Mouse (Mus musculus): ENCODE measurements around the gene Maats1. TPM values are rescaled to one million over a fixed set of nuclear protein-coding genes. Genes with fewer than 3 reads are reported as not detected.

Gene Maats1
- polyA plus RNA-seq, 1 experiment from 2014 or later = not detected

DNA sequence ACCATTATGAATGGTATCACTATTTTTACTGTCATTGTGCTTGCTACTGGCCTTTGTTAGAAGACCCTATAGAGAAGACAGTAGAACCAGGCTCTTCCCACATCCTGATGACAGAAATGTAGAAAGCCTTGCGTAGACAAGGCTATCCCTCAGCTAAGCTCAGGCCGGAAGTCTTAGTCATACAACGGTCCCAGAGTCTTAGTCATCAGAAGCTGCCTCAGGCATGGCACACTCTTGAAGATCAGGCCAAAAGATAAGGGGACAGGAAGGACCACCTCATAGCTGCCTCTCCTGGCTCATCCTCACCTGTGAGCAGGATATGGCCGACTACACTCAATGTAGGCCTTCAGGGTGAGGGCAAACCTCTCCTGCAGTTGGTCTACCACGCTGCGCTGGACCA is 91.5 kb downstream of the Maats1 start:
- H3K4me3 ChIP-seq (ENCODE audit: control insufficient read depth in 1 of 2, insufficient read depth in 1 of 2, low read depth in 1 of 2, low read length in 2 of 2) = no peak overlapping the region
- no peak overlapping the region for H3K9ac ChIP-seq (ENCODE audit: low read length)
- no peak overlapping the region for H3K4me2 ChIP-seq (ENCODE audit: low read length)
- H3K9me3 ChIP-seq (ENCODE audit: control insufficient read depth, low read length) = no peaks in the 10 kb centered on the region
- no peak for ATAC-seq (ENCODE audit: insufficient number of reproducible peaks, insufficient read depth, low FRiP score, low read depth)
- H3K36me3 ChIP-seq (ENCODE audit: control insufficient read depth, insufficient read depth, low read length) = no peaks in the 10 kb centered on the region
- no peak overlapping the region for H3K27ac ChIP-seq (replicated peaks in 1 of 2; ENCODE audit: control insufficient read depth in 1 of 2, insufficient read depth in 1 of 2, low read depth in 2 of 2, low read length in 2 of 2)
- H3K4me1 ChIP-seq (ENCODE audit: control insufficient read depth in 2 of 2, insufficient read depth in 2 of 2, low read length in 2 of 2) = peaks cover 2 to 5% of the 10 kb centered on the region in 2 experiments; a peak in 1 of 4 replicates
- H3K27me3 ChIP-seq (ENCODE audit: control insufficient read depth, insufficient read depth, low read length) = no peaks in the 10 kb centered on the region
- WGBS = 85% methylated on average over 6 of the region's 6 CpGs

DNA sequence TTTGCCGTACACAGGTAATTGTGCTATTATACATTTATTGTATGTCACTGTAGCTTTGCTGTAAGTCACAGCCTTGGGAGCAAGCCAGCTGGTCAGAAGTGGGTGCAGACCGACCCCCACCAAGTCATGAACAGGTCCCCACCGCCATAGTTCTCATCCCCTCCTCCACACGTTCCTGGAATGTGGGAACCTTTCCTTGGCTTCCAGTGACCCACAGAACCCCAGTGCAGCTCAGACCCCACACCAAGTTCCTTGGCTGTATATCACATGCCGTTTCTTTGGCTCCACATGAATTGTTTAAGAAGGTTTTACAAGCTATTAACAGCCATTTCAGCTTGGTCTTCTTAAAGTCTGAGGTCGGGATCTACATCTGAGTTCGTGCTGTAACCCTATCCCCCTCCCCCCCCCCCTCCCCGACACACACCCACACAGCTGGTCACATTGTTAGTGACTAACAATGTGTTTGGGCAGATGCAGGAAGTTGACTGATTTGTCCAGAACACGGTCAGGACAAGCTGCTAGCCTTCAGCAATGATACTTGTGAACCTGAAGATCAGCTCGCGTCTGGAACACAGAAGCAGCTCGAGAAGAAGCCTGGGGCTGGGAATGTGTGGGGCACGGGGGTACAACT is 93.5 kb downstream of the Maats1 start:
- peaks cover 5% of the 10 kb centered on the region; the same call in 1 of the 2 replicates for H3K36me3 ChIP-seq (ENCODE audit: control insufficient read depth, insufficient read depth, low read length)
- no peak for ATAC-seq (ENCODE audit: insufficient number of reproducible peaks, insufficient read depth, low FRiP score, low read depth)
- no peak overlapping the region for H3K4me2 ChIP-seq (ENCODE audit: low read length)
- no peaks in the 10 kb centered on the region for H3K27me3 ChIP-seq (ENCODE audit: control insufficient read depth, insufficient read depth, low read length)
- WGBS = 50% methylated on average over 13 of the region's 13 CpGs
- no peak overlapping the region for H3K4me3 ChIP-seq (ENCODE audit: control insufficient read depth in 1 of 2, insufficient read depth in 1 of 2, low read depth in 1 of 2, low read length in 2 of 2)
- H3K4me1 ChIP-seq (ENCODE audit: control insufficient read depth in 2 of 2, insufficient read depth in 2 of 2, low read length in 2 of 2) = peaks cover 2 to 5% of the 10 kb centered on the region in 2 experiments; a peak in 1 of 4 replicates
- no peaks in the 10 kb centered on the region for H3K9me3 ChIP-seq (ENCODE audit: control insufficient read depth, low read length)
- no peak overlapping the region for H3K27ac ChIP-seq (replicated peaks in 1 of 2; ENCODE audit: control insufficient read depth in 1 of 2, insufficient read depth in 1 of 2, low read depth in 2 of 2, low read length in 2 of 2)
- H3K9ac ChIP-seq (ENCODE audit: low read length) = no peak overlapping the region

Other genes with a start within 250 kb of the Maats1 start
- not detected in 2 replicates for gene Nr1i2, start 47.3 kb downstream of the Maats1 start, polyA plus RNA-seq (2014; fragmentation: Nextera tagmentation; extraction: Ambion mirVana)
- 337 TPM in 2 replicates for gene Cox17, start 4.8 kb upstream of the Maats1 start, polyA plus RNA-seq (2014; fragmentation: Nextera tagmentation; extraction: Ambion mirVana)
- gene Gm21987, start 4.9 kb upstream of the Maats1 start, polyA plus RNA-seq (2014; fragmentation: Nextera tagmentation; extraction: Ambion mirVana) = 4.4 and 4.9 TPM in 2 replicates
- gene Popdc2, start 20.1 kb upstream of the Maats1 start, polyA plus RNA-seq (2014; fragmentation: Nextera tagmentation; extraction: Ambion mirVana) = 364 and 390 TPM in 2 replicates
- gene Pla1a, start 91.0 kb upstream of the Maats1 start, polyA plus RNA-seq (2014; fragmentation: Nextera tagmentation; extraction: Ambion mirVana) = 1.3 and 1.8 TPM in 2 replicates
- gene Adprh, start 110.6 kb upstream of the Maats1 start, polyA plus RNA-seq (2014; fragmentation: Nextera tagmentation; extraction: Ambion mirVana) = 78.7 and 90.5 TPM in 2 replicates
- gene Cd80, start 113.4 kb upstream of the Maats1 start, polyA plus RNA-seq (2014; fragmentation: Nextera tagmentation; extraction: Ambion mirVana) = 0.38 and 0.73 TPM in 2 replicates
- 34.4 and 35.8 TPM in 2 replicates for gene Timmdc1, start 180.5 kb upstream of the Maats1 start, polyA plus RNA-seq (2014; fragmentation: Nextera tagmentation; extraction: Ambion mirVana)
- 29.1 and 30.4 TPM in 2 replicates for gene Poglut1, start 208.1 kb upstream of the Maats1 start, polyA plus RNA-seq (2014; fragmentation: Nextera tagmentation; extraction: Ambion mirVana)
- gene Tmem39a, start 216.6 kb upstream of the Maats1 start, polyA plus RNA-seq (2014; fragmentation: Nextera tagmentation; extraction: Ambion mirVana) = 52.7 and 63.8 TPM in 2 replicates

Data from heart, embryonic 14.5 days (tissue).